Mouse (Mus musculus): ENCODE measurements at regions not wholly inside any gene's neighbourhood (a gene's known extent, or its start where the extent isn't known, plus 50 kb on each side); places are given as distances from the start of the nearest gene placed in this dataset.
A peak's percentile ranks its signal among the peaks of the same experiment; 100 is the strongest.

DNA sequence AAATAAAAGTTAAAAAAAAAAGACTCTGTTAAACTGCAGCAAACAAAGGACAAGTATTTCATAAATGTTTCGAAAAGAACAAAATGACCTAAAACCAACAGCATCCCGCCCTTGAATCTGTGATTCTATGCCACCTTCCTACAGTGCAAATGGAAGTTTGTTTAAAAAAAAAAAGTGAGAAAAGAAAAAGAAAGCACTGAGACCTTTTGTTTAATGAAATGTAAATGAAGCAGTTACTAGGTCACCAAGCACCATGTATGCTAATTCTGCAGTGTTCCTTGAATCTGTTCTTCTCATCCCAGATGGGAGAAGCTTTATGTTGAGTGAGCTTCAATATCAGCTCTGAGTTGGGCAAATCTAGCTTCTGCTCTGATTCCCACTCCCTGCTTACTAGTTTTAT, 64.8 kb downstream of the Dnajb9 start:
- no peak overlapping the region for H3K4me3 ChIP-seq (replicated peaks)
- no peaks in the 10 kb centered on the region for H3K27me3 ChIP-seq
- no peak overlapping the region for H3K27ac ChIP-seq
- H3K36me3 ChIP-seq: no peaks in the 10 kb centered on the region
- WGBS: 87% methylated on average over 2 of the region's 2 CpGs
- no peaks in the 10 kb centered on the region for H3K4me1 ChIP-seq
- H3K9ac ChIP-seq: no peak overlapping the region
- ATAC-seq (replicated peaks; ENCODE audit: low FRiP score): no peak
- H3K4me2 ChIP-seq: no peak overlapping the region
- H3K9me3 ChIP-seq (replicated peaks): no peaks in the 10 kb centered on the region

DNA sequence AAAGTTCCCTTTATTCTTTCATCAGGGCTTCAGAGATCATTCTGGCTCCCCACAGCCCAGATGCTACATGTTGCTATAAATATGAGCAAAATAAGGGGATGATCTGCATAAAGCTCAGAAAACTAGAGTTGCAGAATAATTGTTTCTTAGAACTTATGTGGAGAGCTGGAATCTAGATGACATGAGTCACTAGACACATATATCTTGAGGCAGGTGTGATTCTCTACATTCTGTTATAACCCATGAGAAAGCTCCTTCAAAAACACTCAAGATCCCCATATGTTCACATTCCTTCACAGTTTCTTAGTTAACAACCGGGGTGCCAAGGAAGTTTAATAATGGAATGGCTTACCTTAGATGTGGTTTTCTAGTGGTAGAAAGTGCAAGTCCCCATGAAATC, 71.1 kb downstream of the Dnajb9 start:
- H3K4me2 ChIP-seq: no peak overlapping the region
- no peaks in the 10 kb centered on the region for H3K4me1 ChIP-seq
- ATAC-seq (replicated peaks; ENCODE audit: low FRiP score): no peak
- H3K9ac ChIP-seq: no peak overlapping the region
- H3K36me3 ChIP-seq: no peaks in the 10 kb centered on the region
- H3K4me3 ChIP-seq (replicated peaks): no peak overlapping the region
- H3K9me3 ChIP-seq (replicated peaks): no peaks in the 10 kb centered on the region
- WGBS: 93% methylated on average over 1 of the region's 1 CpGs
- no peak overlapping the region for H3K27ac ChIP-seq
- no peaks in the 10 kb centered on the region for H3K27me3 ChIP-seq

DNA sequence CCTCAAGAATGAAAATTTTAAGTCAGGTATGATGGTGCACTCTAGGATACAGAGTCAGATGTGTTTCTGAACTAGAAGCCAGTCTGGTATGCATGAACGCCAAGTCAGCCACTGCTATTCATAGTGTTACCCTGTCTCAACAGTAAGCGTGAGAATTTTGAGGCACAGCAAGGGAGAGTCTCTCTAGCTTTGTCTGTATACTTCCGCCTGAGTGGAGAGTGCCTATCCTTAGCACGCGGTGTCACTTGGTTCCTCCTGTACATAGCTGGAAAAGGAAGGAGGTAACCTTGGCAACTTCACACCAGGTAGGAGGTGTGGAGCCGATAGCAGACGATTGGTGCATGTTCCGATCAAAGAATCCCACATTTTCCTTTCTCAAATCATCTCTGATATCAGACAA, 81.3 kb downstream of the Dnajb9 start:
- 90% methylated on average over 8 of the region's 8 CpGs for WGBS
- Histone ChIP-seq H3K9me3 (replicated peaks) (no peaks in the 10 kb centered on the region), H3K27ac (no peak overlapping the region), H3K27me3 (no peaks in the 10 kb centered on the region), H3K36me3 (no peaks in the 10 kb centered on the region), H3K4me3 (replicated peaks) (no peak overlapping the region), H3K4me2 (no peak overlapping the region), H3K4me1 (no peaks in the 10 kb centered on the region), H3K9ac (no peak overlapping the region)
- no peak for ATAC-seq (replicated peaks; ENCODE audit: low FRiP score)

DNA sequence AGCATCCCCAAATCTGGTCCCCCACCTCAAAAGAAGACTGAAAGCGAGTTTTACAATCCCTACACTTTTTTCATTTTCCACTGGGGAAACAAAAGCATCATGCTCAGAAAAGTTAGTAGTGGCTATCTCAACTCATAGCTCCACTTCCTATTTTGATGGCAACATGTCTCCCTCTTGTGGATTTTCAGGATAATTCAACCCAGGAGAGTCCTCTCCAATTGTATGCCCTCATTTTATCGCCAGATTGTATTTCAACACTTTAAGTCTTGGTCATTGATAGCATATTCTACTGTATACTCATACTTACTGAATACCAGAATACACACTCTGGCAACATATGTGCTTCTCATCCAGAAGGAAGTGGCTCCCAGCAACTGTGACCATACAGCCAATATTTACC, 105.0 kb downstream of the Dnajb9 start:
- Histone ChIP-seq H3K36me3 (no peaks in the 10 kb centered on the region), H3K4me1 (no peaks in the 10 kb centered on the region), H3K27me3 (no peaks in the 10 kb centered on the region), H3K4me3 (replicated peaks) (no peak overlapping the region), H3K27ac (no peak overlapping the region), H3K9ac (no peak overlapping the region), H3K4me2 (no peak overlapping the region), H3K9me3 (replicated peaks) (no peaks in the 10 kb centered on the region)
- 39% methylated on average over 2 of the region's 2 CpGs for WGBS
- no peak for ATAC-seq (replicated peaks; ENCODE audit: low FRiP score)

DNA sequence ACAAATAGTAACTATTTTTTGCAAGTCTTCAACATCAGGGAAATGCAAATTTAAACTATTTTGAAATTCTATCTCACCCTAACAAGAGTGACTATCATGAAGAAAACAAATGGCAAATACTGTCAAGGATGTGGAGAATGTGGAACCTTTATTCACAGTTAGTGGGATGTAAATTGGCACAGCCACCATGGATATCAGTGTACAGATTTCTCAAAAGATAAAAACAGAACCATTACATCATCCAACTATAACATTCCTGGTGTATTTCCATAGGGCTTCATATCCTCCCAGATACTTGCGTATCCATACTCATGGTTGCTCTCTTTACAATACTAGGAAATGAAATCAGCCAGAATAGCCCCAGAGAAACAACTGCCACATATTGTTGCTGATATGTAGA, 110.9 kb downstream of the Dnajb9 start:
- no peak overlapping the region for H3K4me3 ChIP-seq (replicated peaks)
- no peak overlapping the region for H3K27ac ChIP-seq
- no peaks in the 10 kb centered on the region for H3K36me3 ChIP-seq
- H3K9me3 ChIP-seq (replicated peaks): no peaks in the 10 kb centered on the region
- no peaks in the 10 kb centered on the region for H3K4me1 ChIP-seq
- WGBS: 86% methylated on average over 1 of the region's 1 CpGs
- no peak overlapping the region for H3K9ac ChIP-seq
- no peak overlapping the region for H3K4me2 ChIP-seq
- no peak for ATAC-seq (replicated peaks; ENCODE audit: low FRiP score)
- no peaks in the 10 kb centered on the region for H3K27me3 ChIP-seq

DNA sequence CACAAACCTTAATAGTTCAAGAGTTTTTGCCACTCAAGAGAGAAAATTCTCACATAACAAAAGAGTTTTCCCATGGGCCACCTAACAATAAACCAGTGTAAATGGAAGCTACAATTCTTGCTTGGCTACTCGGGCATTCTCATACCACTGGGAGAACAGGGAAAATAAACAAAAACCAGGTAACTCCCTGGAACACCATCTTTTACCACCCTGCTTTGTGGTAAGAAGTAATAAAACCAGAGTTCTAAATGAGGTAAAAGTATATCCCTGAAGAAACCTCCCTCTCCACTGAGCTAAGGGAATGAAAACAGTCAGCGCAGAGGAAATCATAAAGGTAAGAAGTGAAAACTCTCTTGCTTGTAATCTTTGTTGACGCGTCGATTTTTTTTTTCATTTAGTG, 138.4 kb downstream of the Dnajb9 start:
- H3K36me3 ChIP-seq: no peaks in the 10 kb centered on the region
- ATAC-seq (replicated peaks; ENCODE audit: low FRiP score): peak; percentile 67; the same call in 1 of the 2 replicates
- H3K4me3 ChIP-seq (replicated peaks): no peak overlapping the region

DNA sequence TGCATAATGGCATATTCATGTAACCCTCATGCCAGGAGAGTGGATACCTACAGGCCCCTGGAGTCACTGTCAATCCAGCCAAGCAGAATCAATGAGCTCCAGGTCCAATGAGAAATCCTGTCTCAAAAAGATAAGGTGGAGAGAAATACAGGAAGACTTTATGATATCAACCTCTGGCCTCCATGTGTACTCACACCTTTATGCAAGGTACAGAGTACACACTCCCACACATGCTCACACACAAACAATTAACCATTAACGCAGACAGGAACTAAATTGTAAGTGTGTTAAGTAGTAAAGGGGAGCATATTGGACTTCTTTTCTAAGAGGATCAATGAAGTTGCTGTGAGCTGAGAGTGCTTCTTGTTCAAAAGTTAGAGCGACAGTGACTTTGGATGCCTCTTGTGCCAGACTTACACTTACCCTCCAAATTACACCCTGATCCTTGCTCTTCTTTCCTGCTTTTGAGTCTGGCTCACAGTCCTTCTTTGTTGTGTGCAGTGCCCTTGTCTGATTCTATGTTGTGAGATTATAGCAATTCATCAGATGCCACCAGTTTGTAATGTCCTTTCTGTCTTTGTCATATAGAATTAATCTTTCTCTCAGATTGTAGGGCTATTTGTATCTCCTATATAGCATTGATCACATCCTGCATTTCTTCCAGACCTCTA, 153.5 kb downstream of the Dnajb9 start:
- no peak overlapping the region for H3K27ac ChIP-seq
- H3K4me3 ChIP-seq (replicated peaks): no peak overlapping the region
- no peaks in the 10 kb centered on the region for H3K27me3 ChIP-seq
- no peaks in the 10 kb centered on the region for H3K9me3 ChIP-seq (replicated peaks)
- no peaks in the 10 kb centered on the region for H3K4me1 ChIP-seq
- no peak for ATAC-seq (replicated peaks; ENCODE audit: low FRiP score)
- H3K9ac ChIP-seq: no peak overlapping the region
- WGBS: 89% methylated on average over 2 of the region's 2 CpGs
- no peak overlapping the region for H3K4me2 ChIP-seq
- no peaks in the 10 kb centered on the region for H3K36me3 ChIP-seq

More for the DNA sequence above, 138.4 kb downstream of the Dnajb9 start:
- no peaks in the 10 kb centered on the region for H3K9me3 ChIP-seq (replicated peaks)
- WGBS: 66% methylated on average over 5 of the region's 5 CpGs
- no peaks in the 10 kb centered on the region for H3K4me1 ChIP-seq
- no peaks in the 10 kb centered on the region for H3K27me3 ChIP-seq
- H3K27ac ChIP-seq: no peak overlapping the region
- H3K4me2 ChIP-seq: no peak overlapping the region
- H3K9ac ChIP-seq: no peak overlapping the region

DNA sequence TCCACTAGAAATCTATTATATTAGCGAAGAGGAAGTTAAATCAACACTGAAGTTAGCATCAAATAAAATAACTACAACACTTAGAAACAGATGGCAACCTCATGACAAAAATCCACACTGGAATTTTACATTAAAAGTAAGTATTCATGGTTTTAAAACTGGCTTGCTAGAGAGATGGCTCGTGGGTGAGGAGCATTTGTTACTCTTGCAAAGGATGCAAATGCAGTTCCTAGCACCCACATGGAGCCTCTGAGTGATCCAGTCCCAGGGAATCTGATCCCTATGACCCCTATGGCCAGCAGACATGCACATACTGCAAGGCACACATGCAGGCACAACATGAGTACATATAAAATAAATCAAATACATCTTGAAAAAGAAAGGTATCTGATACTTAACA, 164.3 kb downstream of the Dnajb9 start:
- Histone ChIP-seq H3K27ac (no peak overlapping the region), H3K9me3 (replicated peaks) (no peaks in the 10 kb centered on the region), H3K9ac (no peak overlapping the region), H3K36me3 (no peaks in the 10 kb centered on the region), H3K27me3 (no peaks in the 10 kb centered on the region), H3K4me3 (replicated peaks) (no peak overlapping the region), H3K4me2 (no peak overlapping the region), H3K4me1 (no peaks in the 10 kb centered on the region)
- 62% methylated on average over 2 of the region's 2 CpGs for WGBS
- ATAC-seq (replicated peaks; ENCODE audit: low FRiP score): no peak

DNA sequence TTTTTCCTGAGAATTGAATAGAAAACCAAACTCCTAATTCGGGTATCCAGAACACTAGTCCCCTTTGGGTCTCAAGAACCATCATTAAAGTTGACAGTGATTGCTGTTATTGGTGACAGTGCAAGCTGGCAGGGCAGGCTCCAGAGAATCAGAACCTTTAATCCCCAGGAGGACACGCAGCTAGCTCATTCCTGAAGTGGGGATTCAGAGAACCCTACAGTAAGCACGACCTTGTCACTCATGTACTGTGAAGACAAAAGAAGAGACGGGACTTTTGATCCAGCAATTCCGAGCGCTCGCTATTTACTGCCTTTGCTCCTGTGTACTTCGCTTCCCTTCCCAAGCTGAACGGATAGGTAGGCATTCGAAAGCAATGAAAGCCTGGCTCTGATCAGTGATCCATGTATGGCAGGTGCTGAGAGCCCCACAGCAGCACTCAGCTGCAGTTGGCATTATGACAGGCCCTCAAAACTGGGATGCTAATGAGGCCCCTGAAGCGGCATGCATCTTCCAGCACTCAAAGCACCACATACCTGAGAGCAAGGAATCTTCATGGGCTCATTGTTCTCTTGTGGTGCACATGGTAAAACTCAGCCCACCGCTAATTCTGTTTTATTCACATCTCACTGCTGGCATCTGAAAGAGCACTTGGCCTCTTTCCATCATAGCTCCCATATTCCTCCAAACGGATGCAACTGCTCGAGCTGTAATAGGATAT, 165.6 kb downstream of the Dnajb9 start:
- no peak overlapping the region for H3K4me2 ChIP-seq
- no peak overlapping the region for H3K9ac ChIP-seq
- ATAC-seq (replicated peaks; ENCODE audit: low FRiP score): no peak
- H3K27me3 ChIP-seq: no peaks in the 10 kb centered on the region
- H3K9me3 ChIP-seq (replicated peaks): no peaks in the 10 kb centered on the region
- 64% methylated on average over 14 of the region's 14 CpGs for WGBS
- H3K4me1 ChIP-seq: no peaks in the 10 kb centered on the region
- H3K27ac ChIP-seq: no peak overlapping the region
- no peaks in the 10 kb centered on the region for H3K36me3 ChIP-seq
- no peak overlapping the region for H3K4me3 ChIP-seq (replicated peaks)

DNA sequence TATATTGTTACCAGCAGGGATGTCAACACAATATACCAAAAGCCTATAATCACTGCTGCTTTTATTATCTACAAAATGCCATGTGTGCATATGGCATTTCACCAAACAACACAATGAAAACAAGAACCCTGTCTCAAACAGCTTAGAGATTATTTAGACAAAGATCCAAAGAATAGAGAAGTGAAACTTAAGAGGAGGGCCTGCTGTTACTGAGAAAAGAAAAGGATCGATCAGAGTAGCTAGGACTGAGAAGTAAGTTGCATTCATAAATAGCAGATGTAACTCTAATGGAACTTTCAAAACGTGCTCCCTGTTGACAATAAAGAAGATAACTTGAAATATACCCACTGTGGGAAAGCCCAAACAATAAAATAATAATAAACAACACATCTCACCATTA, 203.3 kb downstream of the Dnajb9 start:
- Histone ChIP-seq H3K9ac (no peak overlapping the region), H3K27ac (no peak overlapping the region), H3K9me3 (replicated peaks) (0 out of 2 replicates have a peak, but pooled peaks cover 4% of the 10 kb centered on the region), H3K4me3 (replicated peaks) (no peak overlapping the region), H3K4me1 (no peaks in the 10 kb centered on the region), H3K4me2 (no peak overlapping the region), H3K36me3 (no peaks in the 10 kb centered on the region), H3K27me3 (no peaks in the 10 kb centered on the region)
- ATAC-seq (replicated peaks; ENCODE audit: low FRiP score): no peak
- 74% methylated on average over 2 of the region's 2 CpGs for whole genome bisulfite sequencing

DNA sequence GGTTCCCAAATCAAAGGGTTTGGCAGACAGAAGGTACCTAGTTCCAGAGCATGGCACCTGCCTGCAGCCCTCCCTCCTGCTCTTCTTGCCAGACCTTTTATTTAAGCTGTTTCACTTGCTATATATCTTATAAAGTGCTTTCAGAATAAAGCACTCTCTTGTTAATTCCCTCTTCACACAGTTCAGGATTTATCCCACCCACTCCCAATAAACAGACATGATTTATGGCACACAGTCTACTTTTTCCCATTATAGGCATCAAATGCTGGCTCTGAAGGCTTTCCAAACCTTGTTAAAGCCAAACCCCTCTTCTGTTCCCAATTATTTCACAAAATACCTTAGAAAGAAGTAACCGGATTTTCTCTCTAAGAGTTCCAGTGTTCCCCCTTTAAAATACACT, 226.6 kb downstream of the Dnajb9 start:
- no peaks in the 10 kb centered on the region for H3K9me3 ChIP-seq (replicated peaks)
- no peaks in the 10 kb centered on the region for H3K27me3 ChIP-seq
- H3K9ac ChIP-seq: no peak overlapping the region
- H3K27ac ChIP-seq: no peak overlapping the region
- H3K36me3 ChIP-seq: no peaks in the 10 kb centered on the region
- no peaks in the 10 kb centered on the region for H3K4me1 ChIP-seq
- 69% methylated on average over 1 of the region's 1 CpGs for WGBS
- ATAC-seq (replicated peaks; ENCODE audit: low FRiP score): no peak
- no peak overlapping the region for H3K4me2 ChIP-seq
- no peak overlapping the region for H3K4me3 ChIP-seq (replicated peaks)

DNA sequence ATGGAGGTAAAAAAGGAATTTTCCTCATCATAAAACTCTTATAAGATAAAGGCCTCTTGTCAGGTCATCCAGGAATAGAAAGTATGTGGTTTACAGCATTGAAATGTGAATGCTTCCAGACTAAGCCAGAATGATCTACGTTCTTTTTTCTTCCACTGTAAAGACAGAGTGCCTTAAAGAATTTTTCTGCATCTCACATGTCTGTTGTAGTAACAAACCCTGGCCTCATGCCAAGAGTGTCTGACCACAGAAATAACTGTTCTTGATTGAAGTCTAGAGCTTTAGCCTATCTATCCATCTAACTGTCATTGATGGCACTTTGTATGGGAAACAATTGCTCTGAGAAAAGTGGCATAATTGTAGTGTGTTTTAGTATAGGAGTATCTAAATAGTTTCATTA, 246.2 kb downstream of the Dnajb9 start:
- no peak for ATAC-seq (replicated peaks; ENCODE audit: low FRiP score)
- no peak overlapping the region for H3K4me3 ChIP-seq (replicated peaks)
- WGBS: 55% methylated on average over 1 of the region's 1 CpGs
- H3K36me3 ChIP-seq: no peaks in the 10 kb centered on the region
- H3K27me3 ChIP-seq: no peaks in the 10 kb centered on the region
- no peak overlapping the region for H3K4me2 ChIP-seq
- no peaks in the 10 kb centered on the region for H3K9me3 ChIP-seq (replicated peaks)
- H3K27ac ChIP-seq: no peak overlapping the region
- no peaks in the 10 kb centered on the region for H3K4me1 ChIP-seq
- no peak overlapping the region for H3K9ac ChIP-seq

Data from kidney, embryonic 15.5 days (tissue).